Mouse (Mus musculus) hindbrain, embryonic 14.5 days (tissue): ENCODE measurements around the gene Myo1d. TPM values are rescaled to one million over a fixed set of nuclear protein-coding genes. Genes with fewer than 3 reads are reported as not detected.

ENCODE experiments used
- ATAC-seq: fragments of 200-750 bp; cut with Nextera tagmentation; 2 replicates; pipeline ENCODE4 v1.8.0; 2017; ENCODE audit warnings: moderate number of reproducible peaks, mild to moderate bottlenecking, moderate TSS enrichment, moderate library complexity; ENCODE audit not compliant: low FRiP score
- DNase-seq: peaks from one replicate; pipeline ENCODE4 v3.0.0-alpha.2; 2015; ENCODE audit warnings: low spot score
- H3K27ac ChIP-seq: fragments of 300-500 bp; sonication (generic); 2 replicates; pipeline ENCODE4 v1.5.1; 2014; ENCODE audit warnings: mild to moderate bottlenecking, moderate library complexity
- H3K27me3 ChIP-seq: fragments of 300-500 bp; sonication (generic); 2 replicates; pipeline ENCODE4 v1.6.1; 2014; ENCODE audit warnings: mild to moderate bottlenecking, low read length, mixed read lengths; ENCODE audit not compliant: control insufficient read depth, insufficient read depth
- H3K36me3 ChIP-seq: fragments of 300-500 bp; sonication (generic); replicated peaks from 2 replicates; pipeline ENCODE4 v1.6.1; 2014; ENCODE audit not compliant: control insufficient read depth, insufficient read depth
- H3K4me1 ChIP-seq: fragments of 300-500 bp; sonication (generic); replicated peaks from 2 replicates; pipeline ENCODE4 v1.6.1; 2014; ENCODE audit warnings: antibody characterized with exemption, low read length, mixed read lengths; ENCODE audit not compliant: control insufficient read depth, insufficient read depth
- H3K4me2 ChIP-seq: fragments of 300-500 bp; sonication (generic); replicated peaks from 2 replicates; pipeline ENCODE4 v1.6.1; 2014; ENCODE audit warnings: mild to moderate bottlenecking, moderate library complexity
- H3K4me3 ChIP-seq: fragments of 300-500 bp; sonication (generic); replicated peaks from 2 replicates; pipeline ENCODE4 v1.5.1; 2014; ENCODE audit warnings: mild to moderate bottlenecking, low read length
- H3K9ac ChIP-seq: fragments of 300-500 bp; sonication (generic); 2 replicates; pipeline ENCODE4 v1.6.1; 2014
- H3K9me3 ChIP-seq: fragments of 300-500 bp; sonication (generic); 2 replicates; pipeline ENCODE4 v1.6.1; 2016; ENCODE audit warnings: low read length; ENCODE audit not compliant: control insufficient read depth
- WGBS: fragments of 180-500 bp; shearing (Covaris S2); extraction: QIAGEN DNeasy Blood & Tissue Kit; methylation state at CpG from one replicate; pipeline ENCODE4 v1.1.7; 2014; 5-methylcytosine and 5-hydroxymethylcytosine counted together
- polyA plus RNA-seq: library from polyadenylated mRNA; unstranded; fragments of >200 nt; fragmentation: Nextera tagmentation; extraction: Ambion mirVana; gene quantifications from 2 replicates; pipeline ENCODE4 v1.2.1, GENCODE M21; 2014

Gene Myo1d
- polyA plus RNA-seq, 1 experiment from 2014 or later, result 2.9 TPM

GRCm38 (mm10) chr11:80562479-80562878, 217.3 kb downstream of the Myo1d start:
- peaks cover 7% of the 10 kb centered on the region; the same call in 1 of the 2 replicates for H3K27me3 ChIP-seq
- no peak for ATAC-seq
- no peak overlapping the region for H3K4me2 ChIP-seq
- H3K27ac ChIP-seq, result no peak overlapping the region
- H3K9ac ChIP-seq, result no peak overlapping the region
- no peak overlapping the region for H3K4me3 ChIP-seq
- WGBS, result 37% methylated on average over 3 of the region's 3 CpGs
- no peaks in the 10 kb centered on the region for H3K36me3 ChIP-seq
- H3K9me3 ChIP-seq, result no peaks in the 10 kb centered on the region
- H3K4me1 ChIP-seq, result peaks cover 18% of the 10 kb centered on the region
- DNase-seq, result no peak

GRCm38 (mm10) chr11:80560770-80561169, 219.1 kb downstream of the Myo1d start:
- H3K9ac ChIP-seq, result no peak overlapping the region
- H3K9me3 ChIP-seq, result no peaks in the 10 kb centered on the region
- H3K4me3 ChIP-seq, result no peak overlapping the region
- WGBS, result 67% methylated on average over 5 of the region's 5 CpGs
- H3K36me3 ChIP-seq, result no peaks in the 10 kb centered on the region
- peaks cover 4% of the 10 kb centered on the region for H3K4me1 ChIP-seq
- no peak for ATAC-seq
- no peak for DNase-seq
- H3K4me2 ChIP-seq, result no peak overlapping the region
- peaks cover 7% of the 10 kb centered on the region; the same call in 1 of the 2 replicates for H3K27me3 ChIP-seq
- no peak overlapping the region for H3K27ac ChIP-seq

DNA sequence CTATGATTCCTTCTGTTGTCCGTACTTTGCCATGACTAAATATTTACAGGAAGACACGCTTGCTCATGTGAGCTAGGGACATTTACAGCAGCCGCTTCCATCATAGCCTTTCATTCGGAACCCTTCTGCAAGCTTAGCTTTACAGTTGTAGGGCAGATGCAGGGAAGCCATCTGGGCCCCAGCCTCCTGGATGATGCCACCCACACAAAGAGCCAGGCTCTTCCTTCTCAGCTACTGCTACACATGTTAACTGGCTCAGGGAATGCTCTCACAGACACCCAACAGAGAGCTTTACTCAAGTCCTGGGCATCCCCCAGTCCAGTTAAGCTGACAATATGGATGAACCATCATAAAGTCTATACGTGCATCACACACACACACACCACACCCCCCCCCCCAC, 224.4 kb downstream of the Myo1d start:
- H3K9me3 ChIP-seq, result no peaks in the 10 kb centered on the region
- H3K4me2 ChIP-seq, result no peak overlapping the region
- no peak overlapping the region for H3K4me3 ChIP-seq
- H3K4me1 ChIP-seq, result peaks cover 6% of the 10 kb centered on the region; the same call in 1 of the 2 replicates
- 97% methylated on average over 5 of the region's 5 CpGs for WGBS
- 0 out of 2 replicates have a peak, but pooled peaks cover 3% of the 10 kb centered on the region for H3K27me3 ChIP-seq
- no peak overlapping the region for H3K9ac ChIP-seq
- DNase-seq, result no peak
- H3K27ac ChIP-seq, result no peak overlapping the region
- no peak for ATAC-seq
- H3K36me3 ChIP-seq, result no peaks in the 10 kb centered on the region

DNA sequence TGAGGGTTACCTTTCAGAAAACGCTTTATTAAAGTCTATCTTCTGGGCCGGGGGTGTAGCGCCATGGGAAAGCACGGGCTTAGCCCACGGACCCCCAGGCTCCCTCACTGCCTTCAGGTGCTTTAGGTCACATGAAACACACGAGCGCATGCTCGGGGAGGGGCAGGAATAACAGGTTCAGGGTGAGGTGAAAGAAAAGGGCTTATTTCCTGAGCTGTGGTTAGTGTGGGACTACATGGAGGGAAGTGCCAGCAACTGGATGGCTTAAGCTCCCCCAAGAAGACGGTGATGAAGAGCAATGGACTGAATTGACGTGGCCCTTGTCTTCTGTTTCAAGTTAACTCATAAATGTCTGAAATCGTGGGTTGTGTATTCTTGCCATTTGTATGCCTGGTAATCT, 226.8 kb downstream of the Myo1d start:
- no peak overlapping the region for H3K4me2 ChIP-seq

GRCm38 (mm10) chr11:80551634-80552033, 228.2 kb downstream of the Myo1d start:
- DNase-seq, result no peak
- no peak overlapping the region for H3K4me2 ChIP-seq
- H3K4me1 ChIP-seq, result peaks cover 15% of the 10 kb centered on the region; the same call in 1 of the 2 replicates
- H3K27ac ChIP-seq, result 0 out of 2 replicates have a peak overlapping the region, but pooled peaks have one; percentile 21
- no peak overlapping the region for H3K9ac ChIP-seq
- no peak for ATAC-seq
- H3K9me3 ChIP-seq, result no peaks in the 10 kb centered on the region
- H3K36me3 ChIP-seq, result no peaks in the 10 kb centered on the region
- H3K27me3 ChIP-seq, result no peaks in the 10 kb centered on the region
- 47% methylated on average over 3 of the region's 3 CpGs for WGBS
- H3K4me3 ChIP-seq, result no peak overlapping the region

More for the DNA sequence above, 226.8 kb downstream of the Myo1d start:
- Histone ChIP-seq H3K4me1 (peaks cover 15% of the 10 kb centered on the region; the same call in 1 of the 2 replicates), H3K36me3 (no peaks in the 10 kb centered on the region), H3K9ac (no peak overlapping the region), H3K27ac (no peak overlapping the region), H3K4me3 (no peak overlapping the region), H3K9me3 (no peaks in the 10 kb centered on the region), H3K27me3 (no peaks in the 10 kb centered on the region)
- ATAC-seq (no peak), DNase-seq (no peak)
- WGBS, result 82% methylated on average over 11 of the region's 11 CpGs

DNA sequence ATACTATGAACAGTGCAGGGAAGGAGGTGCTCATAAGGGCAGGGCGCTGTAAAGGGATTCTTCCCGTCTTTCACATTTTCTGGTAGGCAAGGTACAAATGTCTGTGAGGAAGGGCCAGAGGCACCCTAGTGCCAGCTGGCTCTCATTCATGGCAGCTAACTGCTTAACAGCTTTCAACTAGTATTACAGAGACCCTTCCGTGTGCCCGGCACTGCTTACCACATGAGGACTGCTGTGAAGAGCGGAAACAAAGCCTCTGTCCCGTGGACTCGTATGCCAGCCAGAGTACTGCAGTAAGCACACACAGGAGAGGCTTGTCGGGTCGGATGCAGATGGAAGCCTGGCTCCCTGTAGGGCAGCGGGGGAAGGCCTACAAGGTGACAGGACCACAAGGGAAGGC, 229.6 kb downstream of the Myo1d start:
- H3K9ac ChIP-seq, result no peak overlapping the region
- H3K9me3 ChIP-seq, result no peaks in the 10 kb centered on the region
- no peak overlapping the region for H3K4me2 ChIP-seq
- H3K36me3 ChIP-seq, result no peaks in the 10 kb centered on the region
- no peak for ATAC-seq
- 64% methylated on average over 10 of the region's 10 CpGs for WGBS
- H3K4me1 ChIP-seq, result peaks cover 15% of the 10 kb centered on the region; the same call in 1 of the 2 replicates
- no peaks in the 10 kb centered on the region for H3K27me3 ChIP-seq
- no peak overlapping the region for H3K4me3 ChIP-seq
- no peak for DNase-seq
- H3K27ac ChIP-seq, result no peak overlapping the region; the same call in 1 of the 2 replicates

- H3K9me3 ChIP-seq, result no peaks in the 10 kb centered on the region
- H3K27ac ChIP-seq, result no peak overlapping the region
- 75% methylated on average over 6 of the region's 6 CpGs for WGBS
- ATAC-seq, result no peak
- H3K4me3 ChIP-seq, result no peak overlapping the region
- DNase-seq, result no peak
- no peaks in the 10 kb centered on the region for H3K27me3 ChIP-seq
- H3K4me2 ChIP-seq, result no peak overlapping the region
- H3K36me3 ChIP-seq, result no peaks in the 10 kb centered on the region
- H3K4me1 ChIP-seq, result peaks cover 15% of the 10 kb centered on the region; the same call in 1 of the 2 replicates
- H3K9ac ChIP-seq, result no peak overlapping the region
Measured at GRCm38 (mm10) chr11:80549854-80550253, 230.0 kb downstream of the Myo1d start.

DNA sequence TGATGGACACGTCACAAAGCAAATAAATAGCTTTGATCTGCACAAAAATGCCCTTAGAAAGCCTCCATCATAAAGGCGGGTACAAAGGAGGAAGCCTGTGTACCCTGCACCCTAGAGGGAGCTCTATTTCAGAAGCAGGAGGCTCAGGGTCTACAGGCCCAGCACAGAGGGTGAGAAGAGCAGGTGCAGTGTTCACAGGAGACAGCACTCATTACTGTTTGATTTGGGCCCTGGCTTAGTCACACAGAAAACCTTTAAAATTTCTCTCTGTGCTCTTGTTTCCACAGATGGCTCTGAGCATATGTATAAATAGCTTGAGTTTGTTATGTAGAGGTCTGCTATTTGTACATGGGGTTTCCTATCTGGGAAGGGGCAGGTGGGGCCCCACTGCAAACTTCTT, 233.6 kb downstream of the Myo1d start:
- no peaks in the 10 kb centered on the region for H3K36me3 ChIP-seq
- ATAC-seq (no peak), DNase-seq (no peak)
- H3K27me3 ChIP-seq, result no peaks in the 10 kb centered on the region
- no peak overlapping the region for H3K4me2 ChIP-seq
- peaks cover 10% of the 10 kb centered on the region; the same call in 1 of the 2 replicates for H3K4me1 ChIP-seq
- H3K27ac ChIP-seq, result no peak overlapping the region
- WGBS, result 66% methylated on average over 2 of the region's 2 CpGs
- H3K9ac ChIP-seq, result no peak overlapping the region
- no peaks in the 10 kb centered on the region for H3K9me3 ChIP-seq
- H3K4me3 ChIP-seq, result no peak overlapping the region

DNA sequence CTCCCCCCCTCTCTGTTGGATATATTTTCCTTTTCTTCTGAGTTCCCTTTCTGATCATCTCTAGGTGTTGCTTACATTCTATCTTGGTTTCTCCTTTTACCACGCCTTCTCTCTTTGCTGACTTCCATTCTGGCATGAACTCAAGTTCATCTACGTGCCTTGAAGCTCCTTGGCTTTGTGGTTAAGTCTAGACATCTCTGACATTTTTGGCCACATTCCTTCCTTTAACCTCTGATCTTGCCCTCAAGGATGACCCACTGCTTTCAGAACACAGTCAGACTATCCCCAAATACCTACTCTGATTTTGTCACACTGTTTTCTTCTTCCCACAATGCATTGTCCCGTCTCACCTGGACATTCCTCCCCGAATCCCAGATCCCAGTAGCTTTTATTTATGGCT, 240.8 kb downstream of the Myo1d start:
- no peak overlapping the region for H3K27ac ChIP-seq
- no peak overlapping the region for H3K4me3 ChIP-seq
- no peak for DNase-seq
- H3K36me3 ChIP-seq, result no peaks in the 10 kb centered on the region
- H3K9me3 ChIP-seq, result no peaks in the 10 kb centered on the region
- no peaks in the 10 kb centered on the region for H3K27me3 ChIP-seq
- no peaks in the 10 kb centered on the region for H3K4me1 ChIP-seq
- no peak overlapping the region for H3K4me2 ChIP-seq
- WGBS, result 86% methylated on average over 4 of the region's 4 CpGs
- no peak for ATAC-seq
- H3K9ac ChIP-seq, result no peak overlapping the region

DNA sequence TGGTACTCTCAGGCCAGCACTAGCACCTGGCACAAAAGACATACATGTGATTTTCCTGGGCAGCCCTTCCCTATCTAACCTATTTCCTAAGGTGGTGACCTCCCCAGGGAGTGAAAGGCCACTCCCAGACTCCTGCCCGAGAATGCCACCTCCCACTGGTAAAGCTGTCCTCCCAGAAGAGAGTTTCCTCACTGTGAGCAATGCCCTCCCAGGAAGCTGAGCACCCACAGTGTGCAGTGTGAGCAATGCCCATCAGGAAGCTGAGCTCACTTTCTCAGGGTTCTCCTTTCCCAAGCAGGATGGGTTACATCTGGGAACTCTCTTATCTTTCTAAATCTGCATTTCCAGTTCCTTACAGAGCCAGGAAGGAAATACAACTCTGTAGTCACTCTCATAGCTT, 246.9 kb downstream of the Myo1d start:
- DNase-seq (no peak), ATAC-seq (no peak)
- WGBS, result 42% methylated on average over 1 of the region's 1 CpGs
- H3K9me3 ChIP-seq, result no peaks in the 10 kb centered on the region
- H3K4me2 ChIP-seq, result no peak overlapping the region
- H3K4me1 ChIP-seq, result no peaks in the 10 kb centered on the region
- H3K27me3 ChIP-seq, result no peaks in the 10 kb centered on the region
- no peak overlapping the region for H3K9ac ChIP-seq
- no peak overlapping the region for H3K4me3 ChIP-seq
- H3K36me3 ChIP-seq, result no peaks in the 10 kb centered on the region
- H3K27ac ChIP-seq, result no peak overlapping the region
